Mouse (Mus musculus): ENCODE measurements at regions not wholly inside any gene's neighbourhood (a gene's known extent, or its start where the extent isn't known, plus 50 kb on each side); places are given as distances from the start of the nearest gene placed in this dataset.

DNA sequence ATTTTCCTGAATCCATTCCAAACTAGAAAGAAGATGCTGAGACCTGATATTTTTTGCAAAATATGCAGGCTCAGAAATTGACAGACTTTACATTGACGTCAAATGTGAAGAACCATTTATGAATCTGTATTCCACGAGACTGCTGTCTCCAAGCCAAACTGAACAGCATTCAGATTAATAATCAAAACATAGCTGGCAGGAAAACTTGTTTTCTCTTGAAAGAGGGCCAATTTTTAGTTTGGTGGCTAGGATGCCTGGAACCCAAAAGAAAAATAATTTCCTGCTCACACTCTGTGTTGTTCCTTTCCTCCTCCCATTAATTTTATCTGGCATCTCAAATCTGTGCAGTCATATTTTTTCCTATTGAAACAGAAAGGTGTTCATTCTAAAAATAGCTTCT is 149.7 kb upstream of the Tbl1x start:
- TF ChIP-seq CTCF (IDR thresholded peaks at IDR 0.05; ENCODE audit: low read depth, low read length) (no peak), POLR2A (IDR thresholded peaks at IDR 0.05; ENCODE audit: extremely low read depth, insufficient read depth, low read length) (no peak)
